Mouse (Mus musculus) granulocyte monocyte progenitor cell, adult 5-6 weeks (primary cell): Measurements from ENCODE around the gene Abca7. TPM values are rescaled to one million over a fixed set of nuclear protein-coding genes. Genes with fewer than 3 reads are reported as not detected.

Experiments
- ATAC-seq: replicated peaks from 2 replicates; pipeline ENCODE4 v1.8.0; 2016; ENCODE audit warnings: mild to moderate bottlenecking, moderate TSS enrichment, inconsistent platforms; ENCODE audit not compliant: poor library complexity, severe bottlenecking
- total RNA-seq, 2 experiments: library from RNA; stranded (forward) in 1 of 2; stranded (reverse) in 1 of 2; fragments of 200-712, 200-1000 nt in 1 of 2; fragments of >200 nt in 1 of 2; fragmentation: Nextera tagmentation in 1 of 2; gene quantifications; 2 replicates each; pipeline ENCODE4 v1.2.3; 2014 to 2017

The Abca7 gene
- total RNA-seq, 2 experiments from 2014 or later, result 14.7 to 23.0 TPM

DNA sequence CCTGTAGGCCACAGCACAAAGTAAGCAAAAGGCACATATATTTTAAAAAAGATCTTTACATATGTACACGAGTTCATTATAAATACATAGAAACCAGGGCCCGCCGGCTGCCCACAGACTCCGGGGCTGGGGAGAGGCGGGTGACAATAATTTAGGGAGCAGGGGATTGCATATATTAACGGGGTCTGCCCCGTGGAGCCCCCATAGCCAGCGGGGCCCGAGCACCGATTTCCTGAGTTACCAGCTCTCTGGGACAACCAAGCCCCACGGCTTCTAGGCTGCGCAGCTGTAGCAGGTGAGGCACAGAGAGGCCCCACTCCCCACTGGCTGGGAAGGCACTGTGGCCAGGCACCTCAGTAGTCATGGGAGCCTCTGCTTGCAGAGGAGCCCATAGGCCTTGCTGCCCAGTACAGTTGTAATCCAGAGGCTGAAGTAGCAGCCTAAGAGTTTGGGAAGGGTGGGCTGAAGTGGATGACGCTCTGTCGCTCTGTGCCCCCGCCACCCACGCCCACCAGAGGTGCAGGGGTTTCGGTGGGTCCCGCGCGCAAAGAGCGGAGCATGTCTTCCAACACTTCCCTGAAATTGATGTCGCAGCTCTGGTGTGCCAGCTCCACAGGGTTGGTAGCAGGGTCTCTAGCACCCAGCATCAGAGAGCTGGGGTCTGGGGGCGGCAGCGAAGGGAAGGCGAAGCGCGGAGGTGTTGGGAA is 60.8 kb downstream of the Abca7 start:
- ATAC-seq, result no peak

DNA sequence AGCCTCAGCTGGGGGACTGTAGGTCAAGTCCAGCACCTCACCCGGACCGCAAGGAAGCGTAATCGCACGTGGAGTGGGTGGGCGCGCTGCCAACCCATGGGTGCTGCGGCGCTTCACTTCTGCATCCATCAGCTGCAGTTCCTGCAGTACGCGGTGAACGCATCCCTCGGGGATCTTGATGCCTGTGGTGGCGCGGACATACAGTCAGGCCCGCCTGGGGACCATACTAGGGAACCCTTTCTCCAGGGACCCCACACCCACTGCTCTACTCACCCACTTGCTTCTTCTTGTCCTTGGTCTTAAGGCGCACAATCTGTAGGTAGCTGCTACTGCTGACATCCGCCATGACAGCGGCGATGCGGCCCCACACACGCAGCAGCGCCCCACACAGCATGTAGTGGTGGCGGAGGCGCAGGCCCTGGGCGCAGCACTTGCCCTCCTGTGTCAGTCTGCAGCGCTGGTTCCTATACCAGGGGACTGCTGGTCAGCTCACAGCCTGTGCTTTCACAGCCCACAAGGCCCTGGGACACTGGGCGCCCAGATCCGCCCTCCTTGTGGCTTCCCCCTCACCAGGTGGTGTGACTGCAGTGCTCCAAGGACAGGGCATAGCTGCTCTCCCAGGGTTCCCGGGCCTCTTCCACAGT is 61.5 kb downstream of the Abca7 start:
- no peak for ATAC-seq

DNA sequence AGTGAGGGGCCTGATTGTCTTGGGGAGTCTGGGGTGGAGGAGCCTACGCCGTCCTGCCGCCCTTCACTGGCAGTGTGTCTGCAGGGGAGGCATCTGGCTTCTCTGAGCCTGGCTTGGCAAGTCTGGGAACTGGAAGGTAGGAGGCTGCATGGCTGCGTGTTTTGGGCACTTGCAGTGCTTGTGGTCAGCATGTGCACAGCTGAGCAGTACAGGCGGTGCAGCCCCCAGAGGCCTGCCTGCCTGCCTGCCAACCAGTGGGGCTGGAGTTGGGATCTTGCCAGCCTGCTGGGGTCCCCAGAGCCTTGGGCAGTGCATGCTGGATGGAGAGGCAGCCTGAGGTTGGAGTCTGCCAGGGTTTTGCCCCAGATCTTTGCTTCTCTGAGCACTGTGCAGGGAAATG is 66.8 kb downstream of the Abca7 start:
- no peak for ATAC-seq

DNA sequence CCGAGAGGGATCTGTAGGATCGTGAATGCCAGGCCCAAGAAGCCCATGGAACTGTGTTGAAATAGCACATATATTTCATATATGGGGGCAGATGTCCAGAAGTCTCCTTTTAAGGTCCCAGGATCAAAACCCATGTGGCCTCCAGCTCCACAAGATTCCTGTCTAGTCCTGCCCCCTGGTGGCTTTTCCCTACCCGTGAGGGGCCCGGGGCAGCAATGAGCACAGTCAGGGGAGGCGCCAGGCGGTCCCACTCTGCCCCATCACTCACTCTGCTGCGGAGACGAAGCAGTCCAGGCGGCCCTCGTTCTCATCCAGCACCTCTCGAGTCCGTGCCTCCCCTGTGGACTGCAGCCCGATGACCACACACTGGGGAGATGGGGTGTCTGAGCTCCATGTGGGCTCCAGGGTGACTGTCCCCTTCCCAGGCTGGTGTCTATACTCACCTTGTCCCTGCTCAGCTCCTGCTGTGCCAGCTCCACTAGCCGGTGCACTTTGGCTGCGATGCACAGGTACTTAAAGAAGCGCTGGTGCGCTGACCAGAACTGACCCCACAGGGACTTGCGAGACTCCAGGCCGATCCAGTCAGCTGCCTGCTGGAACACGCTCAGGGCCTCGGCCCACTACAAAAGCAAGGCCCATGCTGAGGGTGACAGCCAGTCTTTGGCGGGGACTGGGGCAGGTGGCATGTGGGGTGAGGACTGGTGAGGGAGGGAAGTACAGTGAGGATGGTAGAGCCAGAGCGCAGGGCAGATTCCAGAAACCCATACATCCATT is 67.8 kb downstream of the Abca7 start:
- no peak; the same call in 1 of the 2 replicates for ATAC-seq

Other genes with a start within 250 kb of the Abca7 start
Only the 30 nearest of the 33 such genes appear.
- 32.1 and 64.5 TPM in 2 replicates for gene Rnf126, start 229.5 kb upstream of the Abca7 start, total RNA-seq (2014; fragmentation: Nextera tagmentation)
- gene Rnf126, start 229.5 kb upstream of the Abca7 start, total RNA-seq (2017), result 17.3 and 28.2 TPM in 2 replicates
- gene Fstl3, start 219.2 kb upstream of the Abca7 start, total RNA-seq (2014; fragmentation: Nextera tagmentation), result 4.6 TPM in 1 of 2 replicates, not detected in the other
- 0.62 and 1.4 TPM in 2 replicates for gene Fstl3, start 219.2 kb upstream of the Abca7 start, total RNA-seq (2017)
- gene Prss57, start 205.5 kb upstream of the Abca7 start, total RNA-seq (2014; fragmentation: Nextera tagmentation), result 172 and 215 TPM in 2 replicates
- gene Prss57, start 205.5 kb upstream of the Abca7 start, total RNA-seq (2017), result 77.4 and 86.7 TPM in 2 replicates
- 80.1 and 110 TPM in 2 replicates for gene Palm, start 202.9 kb upstream of the Abca7 start, total RNA-seq (2014; fragmentation: Nextera tagmentation)
- gene Palm, start 202.9 kb upstream of the Abca7 start, total RNA-seq (2017), result 35.6 and 48.6 TPM in 2 replicates
- 0.34 TPM in 1 of 2 replicates, not detected in the other for gene Misp, start 175.5 kb upstream of the Abca7 start, total RNA-seq (2014; fragmentation: Nextera tagmentation)
- 0.82 TPM in 1 of 2 replicates, not detected in the other for gene Misp, start 175.5 kb upstream of the Abca7 start, total RNA-seq (2017)
- 497 and 526 TPM in 2 replicates for gene Ptbp1, start 142.1 kb upstream of the Abca7 start, total RNA-seq (2014; fragmentation: Nextera tagmentation)
- gene Ptbp1, start 142.1 kb upstream of the Abca7 start, total RNA-seq (2017), result 211 and 216 TPM in 2 replicates
- gene Prtn3, start 122.0 kb upstream of the Abca7 start, total RNA-seq (2014; fragmentation: Nextera tagmentation), result 2,258 and 3,780 TPM in 2 replicates
- 1,097 and 1,536 TPM in 2 replicates for gene Prtn3, start 122.0 kb upstream of the Abca7 start, total RNA-seq (2017)
- 72.1 and 111 TPM in 2 replicates for gene Plppr3, start 121.9 kb upstream of the Abca7 start, total RNA-seq (2014; fragmentation: Nextera tagmentation)
- gene Plppr3, start 121.9 kb upstream of the Abca7 start, total RNA-seq (2017), result 91.6 and 112 TPM in 2 replicates
- 5,751 and 6,009 TPM in 2 replicates for gene Elane, start 110.2 kb upstream of the Abca7 start, total RNA-seq (2014; fragmentation: Nextera tagmentation)
- 2,814 and 3,772 TPM in 2 replicates for gene Elane, start 110.2 kb upstream of the Abca7 start, total RNA-seq (2017)
- gene Cfd, start 105.6 kb upstream of the Abca7 start, total RNA-seq (2014; fragmentation: Nextera tagmentation), result 1.6 and 4.5 TPM in 2 replicates
- not detected in 2 replicates for gene Cfd, start 105.6 kb upstream of the Abca7 start, total RNA-seq (2017)
- 14.1 and 20.3 TPM in 2 replicates for gene Med16, start 87.6 kb upstream of the Abca7 start, total RNA-seq (2014; fragmentation: Nextera tagmentation)
- 17.0 and 18.7 TPM in 2 replicates for gene Med16, start 87.6 kb upstream of the Abca7 start, total RNA-seq (2017)
- not detected in 2 replicates for gene Gm26602, start 85.6 kb upstream of the Abca7 start, total RNA-seq (2014; fragmentation: Nextera tagmentation)
- gene Gm26602, start 85.6 kb upstream of the Abca7 start, total RNA-seq (2017), result 0.98 TPM in 1 of 2 replicates, not detected in the other
- not detected in 2 replicates for gene Kiss1r, start 79.5 kb upstream of the Abca7 start, total RNA-seq (2014; fragmentation: Nextera tagmentation)
- gene Kiss1r, start 79.5 kb upstream of the Abca7 start, total RNA-seq (2017), result 0.26 TPM in 1 of 2 replicates, not detected in the other
- gene R3hdm4, start 75.3 kb upstream of the Abca7 start, total RNA-seq (2014; fragmentation: Nextera tagmentation), result 62.9 and 64.6 TPM in 2 replicates
- gene R3hdm4, start 75.3 kb upstream of the Abca7 start, total RNA-seq (2017), result 39.1 and 40.4 TPM in 2 replicates
- gene Arid3a, start 69.5 kb upstream of the Abca7 start, total RNA-seq (2014; fragmentation: Nextera tagmentation), result 21.2 and 22.5 TPM in 2 replicates
- gene Arid3a, start 69.5 kb upstream of the Abca7 start, total RNA-seq (2017), result 32.4 and 36.7 TPM in 2 replicates
- gene Wdr18, start 36.3 kb upstream of the Abca7 start, total RNA-seq (2014; fragmentation: Nextera tagmentation), result 48.4 and 49.8 TPM in 2 replicates
- 24.6 and 28.2 TPM in 2 replicates for gene Wdr18, start 36.3 kb upstream of the Abca7 start, total RNA-seq (2017)
- gene Grin3b, start 25.8 kb upstream of the Abca7 start, total RNA-seq (2014; fragmentation: Nextera tagmentation), result not detected in 2 replicates
- not detected in 2 replicates for gene Grin3b, start 25.8 kb upstream of the Abca7 start, total RNA-seq (2017)
- 38.2 and 63.0 TPM in 2 replicates for gene Tmem259, start 12.2 kb upstream of the Abca7 start, total RNA-seq (2014; fragmentation: Nextera tagmentation)
- gene Tmem259, start 12.2 kb upstream of the Abca7 start, total RNA-seq (2017), result 43.2 and 54.7 TPM in 2 replicates
- gene Cnn2, start 7.9 kb upstream of the Abca7 start, total RNA-seq (2014; fragmentation: Nextera tagmentation), result 50.6 and 57.5 TPM in 2 replicates
- 72.7 and 89.8 TPM in 2 replicates for gene Cnn2, start 7.9 kb upstream of the Abca7 start, total RNA-seq (2017)
- 109 and 133 TPM in 2 replicates for gene Arhgap45, start 20.2 kb downstream of the Abca7 start, total RNA-seq (2014; fragmentation: Nextera tagmentation)
- 110 and 120 TPM in 2 replicates for gene Arhgap45, start 20.2 kb downstream of the Abca7 start, total RNA-seq (2017)
- gene Polr2e, start 43.3 kb downstream of the Abca7 start, total RNA-seq (2014; fragmentation: Nextera tagmentation), result 96.6 and 105 TPM in 2 replicates
- gene Polr2e, start 43.3 kb downstream of the Abca7 start, total RNA-seq (2017), result 79.7 and 86.7 TPM in 2 replicates
- 278 and 280 TPM in 2 replicates for gene Gpx4, start 50.7 kb downstream of the Abca7 start, total RNA-seq (2014; fragmentation: Nextera tagmentation)
- 397 and 420 TPM in 2 replicates for gene Gpx4, start 50.7 kb downstream of the Abca7 start, total RNA-seq (2017)
- gene Sbno2, start 109.1 kb downstream of the Abca7 start, total RNA-seq (2014; fragmentation: Nextera tagmentation), result 42.4 and 43.6 TPM in 2 replicates
- gene Sbno2, start 109.1 kb downstream of the Abca7 start, total RNA-seq (2017), result 18.0 and 24.5 TPM in 2 replicates
- 94.5 and 150 TPM in 2 replicates for gene Stk11, start 119.3 kb downstream of the Abca7 start, total RNA-seq (2014; fragmentation: Nextera tagmentation)
- 121 and 132 TPM in 2 replicates for gene Stk11, start 119.3 kb downstream of the Abca7 start, total RNA-seq (2017)
- gene Atp5d, start 142.1 kb downstream of the Abca7 start, total RNA-seq (2014; fragmentation: Nextera tagmentation), result 193 and 253 TPM in 2 replicates
- 47.4 and 49.6 TPM in 2 replicates for gene Atp5d, start 142.1 kb downstream of the Abca7 start, total RNA-seq (2017)
- 0.73 and 5.3 TPM in 2 replicates for gene Cbarp, start 144.3 kb downstream of the Abca7 start, total RNA-seq (2014; fragmentation: Nextera tagmentation)
- 0.36 TPM in 1 of 2 replicates, not detected in the other for gene Cbarp, start 144.3 kb downstream of the Abca7 start, total RNA-seq (2017)
- 26.7 and 36.8 TPM in 2 replicates for gene Midn, start 151.8 kb downstream of the Abca7 start, total RNA-seq (2014; fragmentation: Nextera tagmentation)
- 10.0 and 17.4 TPM in 2 replicates for gene Midn, start 151.8 kb downstream of the Abca7 start, total RNA-seq (2017)
- 25.3 and 70.7 TPM in 2 replicates for gene Cirbp, start 169.5 kb downstream of the Abca7 start, total RNA-seq (2014; fragmentation: Nextera tagmentation)
- gene Cirbp, start 169.5 kb downstream of the Abca7 start, total RNA-seq (2017), result 36.8 and 40.7 TPM in 2 replicates
- 17.2 and 43.4 TPM in 2 replicates for gene 1600002K03Rik, start 176.4 kb downstream of the Abca7 start, total RNA-seq (2014; fragmentation: Nextera tagmentation)
- 11.2 and 11.5 TPM in 2 replicates for gene 1600002K03Rik, start 176.4 kb downstream of the Abca7 start, total RNA-seq (2017)
- not detected in 2 replicates for gene Efna2, start 183.0 kb downstream of the Abca7 start, total RNA-seq (2014; fragmentation: Nextera tagmentation)
- 0.05 TPM in 1 of 2 replicates, not detected in the other for gene Efna2, start 183.0 kb downstream of the Abca7 start, total RNA-seq (2017)